Mouse (Mus musculus) limb, embryonic 11.5 days (tissue): ENCODE measurements at regions not wholly inside any gene's neighbourhood (a gene's known extent, or its start where the extent isn't known, plus 50 kb on each side); places are given as distances from the start of the nearest gene placed in this dataset.

Source experiments
- ATAC-seq: fragments of 200-750 bp; cut with Nextera tagmentation; 2 replicates; pipeline ENCODE4 v1.8.0; 2017; ENCODE audit warnings: low read depth; ENCODE audit not compliant: insufficient number of reproducible peaks, low FRiP score, low TSS enrichment
- DNase-seq: peaks from one replicate; pipeline ENCODE4 v3.0.0-alpha.2; 2015; ENCODE audit warnings: low spot score
- H3K27ac ChIP-seq: fragments of 300-500 bp; sonication (generic); replicated peaks from 2 replicates; pipeline ENCODE4 v1.5.1; 2014; ENCODE audit warnings: low read depth, mild to moderate bottlenecking, low read length
- H3K27me3 ChIP-seq: fragments of 300-500 bp; sonication (generic); 2 replicates; pipeline ENCODE4 v1.6.1; 2014; ENCODE audit warnings: mild to moderate bottlenecking, low read length, mixed read lengths; ENCODE audit not compliant: control insufficient read depth, insufficient read depth
- H3K36me3 ChIP-seq: fragments of 300-500 bp; sonication (generic); 2 replicates; pipeline ENCODE4 v1.6.1; 2014; ENCODE audit warnings: mild to moderate bottlenecking, low read length, moderate library complexity, mixed read lengths; ENCODE audit not compliant: control insufficient read depth, insufficient read depth
- H3K4me1 ChIP-seq: fragments of 300-500 bp; sonication (generic); 2 replicates; pipeline ENCODE4 v1.6.1; 2014; ENCODE audit warnings: low read length, mixed read lengths; ENCODE audit not compliant: control insufficient read depth, insufficient read depth
- H3K4me2 ChIP-seq: fragments of 300-500 bp; sonication (generic); 2 replicates; pipeline ENCODE4 v1.6.1; 2014; ENCODE audit warnings: low read depth, mild to moderate bottlenecking, moderate library complexity; ENCODE audit not compliant: severe bottlenecking
- H3K4me3 ChIP-seq: fragments of 300-500 bp; sonication (generic); 2 replicates; pipeline ENCODE4 v1.5.1; 2014; ENCODE audit warnings: low read depth, low read length
- H3K9ac ChIP-seq: fragments of 300-500 bp; sonication (generic); 2 replicates; pipeline ENCODE4 v1.6.1; 2014; ENCODE audit warnings: mild to moderate bottlenecking, low read length
- H3K9me3 ChIP-seq: fragments of 300-500 bp; sonication (generic); 2 replicates; pipeline ENCODE4 v1.6.1; 2016; ENCODE audit warnings: low read length; ENCODE audit not compliant: control insufficient read depth
- WGBS: fragments of 180-500 bp; shearing (Covaris S2); extraction: QIAGEN DNeasy Blood & Tissue Kit; methylation state at CpG from one replicate; pipeline ENCODE4 v1.1.7; 2014; 5-methylcytosine and 5-hydroxymethylcytosine counted together

- no peaks in the 10 kb centered on the region for H3K36me3 ChIP-seq
- peak; percentile 76 for DNase-seq
- no peaks in the 10 kb centered on the region for H3K4me1 ChIP-seq
- H3K9me3 ChIP-seq: no peaks in the 10 kb centered on the region
- WGBS: 46% methylated on average over 15 of the region's 15 CpGs
- H3K4me2 ChIP-seq: no peak overlapping the region
- no peak overlapping the region for H3K4me3 ChIP-seq
- H3K27me3 ChIP-seq: no peaks in the 10 kb centered on the region
- H3K27ac ChIP-seq: no peak overlapping the region
- ATAC-seq: no peak
- no peak overlapping the region for H3K9ac ChIP-seq
Measured at GRCm38 (mm10) chr2:50943180-50943579, 205.7 kb downstream of the Rnd3 start.

- Histone ChIP-seq H3K9me3 (no peaks in the 10 kb centered on the region), H3K4me2 (no peak overlapping the region), H3K4me3 (no peak overlapping the region), H3K27ac (no peak overlapping the region), H3K9ac (no peak overlapping the region), H3K4me1 (no peaks in the 10 kb centered on the region), H3K27me3 (no peaks in the 10 kb centered on the region), H3K36me3 (no peaks in the 10 kb centered on the region)
- 80% methylated on average over 11 of the region's 11 CpGs for WGBS
- ATAC-seq (no peak), DNase-seq (no peak)
Measured at GRCm38 (mm10) chr2:50942741-50943140, 206.2 kb downstream of the Rnd3 start.

GRCm38 (mm10) chr2:50932936-50933335, 216.0 kb downstream of the Rnd3 start:
- Histone ChIP-seq H3K27ac (no peak overlapping the region), H3K4me3 (no peak overlapping the region), H3K4me1 (no peaks in the 10 kb centered on the region), H3K9me3 (no peaks in the 10 kb centered on the region), H3K36me3 (no peaks in the 10 kb centered on the region), H3K4me2 (no peak overlapping the region), H3K9ac (no peak overlapping the region), H3K27me3 (no peaks in the 10 kb centered on the region)
- 37% methylated on average over 7 of the region's 7 CpGs for WGBS
- ATAC-seq: no peak
- DNase-seq: no peak

GRCm38 (mm10) chr2:50921002-50921401, 227.9 kb downstream of the Rnd3 start:
- ATAC-seq (no peak), DNase-seq (peak; percentile 50)
- H3K4me2 ChIP-seq: no peak overlapping the region
- H3K4me3 ChIP-seq: no peak overlapping the region
- H3K9ac ChIP-seq: no peak overlapping the region
- no peaks in the 10 kb centered on the region for H3K27me3 ChIP-seq
- no peaks in the 10 kb centered on the region for H3K9me3 ChIP-seq
- no peak overlapping the region for H3K27ac ChIP-seq
- no peaks in the 10 kb centered on the region for H3K36me3 ChIP-seq
- H3K4me1 ChIP-seq: no peaks in the 10 kb centered on the region

DNA sequence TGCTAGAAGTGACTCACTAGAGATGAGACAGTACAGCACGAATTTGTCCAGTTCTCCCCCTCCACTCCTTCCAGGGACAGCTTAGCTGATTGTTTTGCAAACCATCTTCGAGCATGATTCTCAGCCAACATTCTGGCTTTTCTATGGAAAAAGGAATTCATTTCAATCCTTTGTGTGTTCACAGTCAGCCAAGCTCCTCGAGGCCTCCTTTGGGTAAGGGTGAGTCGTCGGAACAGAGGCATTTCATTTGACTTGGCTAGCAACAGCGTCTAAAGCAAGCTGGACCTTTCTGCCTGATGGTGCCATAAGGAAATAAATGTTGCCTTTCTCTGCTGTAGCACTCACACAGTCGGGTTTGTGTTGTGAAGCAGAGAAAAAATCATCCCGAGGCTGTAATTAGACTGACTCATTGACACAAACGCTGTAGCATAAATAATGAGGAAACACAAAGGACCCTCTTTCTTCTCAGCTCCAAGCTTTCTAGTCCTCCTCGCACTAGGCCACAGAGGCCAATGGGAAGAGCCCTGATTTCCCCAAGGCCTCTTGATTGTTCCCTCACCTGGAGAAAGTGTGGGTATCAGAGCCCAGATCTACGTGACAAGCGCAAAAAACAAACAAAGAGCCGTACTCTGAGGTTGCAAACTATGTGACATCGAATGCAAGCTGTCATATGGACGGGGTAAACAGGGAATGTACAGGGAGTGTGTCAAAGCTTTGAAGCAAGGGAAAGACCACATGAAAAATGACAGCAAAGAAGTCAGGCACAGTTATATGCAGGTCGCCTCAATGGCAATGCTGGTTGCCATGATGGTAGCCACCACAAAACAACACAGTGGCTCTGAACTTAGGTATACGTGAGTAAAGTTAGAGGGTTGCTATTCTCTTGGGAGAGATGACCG, 232.3 kb downstream of the Rnd3 start:
- no peaks in the 10 kb centered on the region for H3K4me1 ChIP-seq
- no peak overlapping the region for H3K27ac ChIP-seq
- H3K36me3 ChIP-seq: no peaks in the 10 kb centered on the region
- 0 out of 2 replicates have a peak overlapping the region, but pooled peaks have one; percentile 27 for H3K9ac ChIP-seq
- H3K4me2 ChIP-seq: no peak overlapping the region
- DNase-seq (no peak), ATAC-seq (no peak)
- no peaks in the 10 kb centered on the region for H3K9me3 ChIP-seq
- WGBS: 75% methylated on average over 18 of the region's 18 CpGs
- no peak overlapping the region for H3K4me3 ChIP-seq
- no peaks in the 10 kb centered on the region for H3K27me3 ChIP-seq

- no peaks in the 10 kb centered on the region for H3K27me3 ChIP-seq
- ATAC-seq (no peak), DNase-seq (no peak)
- H3K4me3 ChIP-seq: no peak overlapping the region
- H3K4me1 ChIP-seq: no peaks in the 10 kb centered on the region
- H3K27ac ChIP-seq: no peak overlapping the region
- H3K4me2 ChIP-seq: no peak overlapping the region
- no peaks in the 10 kb centered on the region for H3K36me3 ChIP-seq
- no peak overlapping the region for H3K9ac ChIP-seq
- WGBS: 90% methylated on average over 2 of the region's 2 CpGs
- H3K9me3 ChIP-seq: no peaks in the 10 kb centered on the region
Measured at GRCm38 (mm10) chr2:50915149-50915548, 233.8 kb downstream of the Rnd3 start.

- ATAC-seq (no peak), DNase-seq (no peak)
- H3K27me3 ChIP-seq: no peaks in the 10 kb centered on the region
- H3K4me3 ChIP-seq: no peak overlapping the region
- no peaks in the 10 kb centered on the region for H3K9me3 ChIP-seq
- no peaks in the 10 kb centered on the region for H3K4me1 ChIP-seq
- H3K9ac ChIP-seq: no peak overlapping the region
- no peak overlapping the region for H3K27ac ChIP-seq
- H3K36me3 ChIP-seq: no peaks in the 10 kb centered on the region
- no peak overlapping the region for H3K4me2 ChIP-seq
Measured at GRCm38 (mm10) chr2:50914176-50914575, 234.7 kb downstream of the Rnd3 start.

GRCm38 (mm10) chr2:50908762-50909161, 240.1 kb downstream of the Rnd3 start:
- H3K9me3 ChIP-seq: no peaks in the 10 kb centered on the region
- whole genome bisulfite sequencing: 88% methylated on average over 3 of the region's 3 CpGs
- H3K4me2 ChIP-seq: no peak overlapping the region
- no peak overlapping the region for H3K27ac ChIP-seq
- no peak for ATAC-seq
- H3K4me3 ChIP-seq: no peak overlapping the region
- H3K9ac ChIP-seq: no peak overlapping the region
- DNase-seq: no peak
- no peaks in the 10 kb centered on the region for H3K36me3 ChIP-seq
- no peaks in the 10 kb centered on the region for H3K27me3 ChIP-seq
- no peaks in the 10 kb centered on the region for H3K4me1 ChIP-seq

- no peak for ATAC-seq
- no peaks in the 10 kb centered on the region for H3K36me3 ChIP-seq
- no peak overlapping the region for H3K27ac ChIP-seq
- no peak for DNase-seq
- H3K9me3 ChIP-seq: no peaks in the 10 kb centered on the region
- no peaks in the 10 kb centered on the region for H3K27me3 ChIP-seq
- H3K4me3 ChIP-seq: no peak overlapping the region
- 80% methylated on average over 8 of the region's 8 CpGs for WGBS
- no peak overlapping the region for H3K9ac ChIP-seq
- no peaks in the 10 kb centered on the region for H3K4me1 ChIP-seq
- H3K4me2 ChIP-seq: no peak overlapping the region
Measured at GRCm38 (mm10) chr2:50902701-50903100, 246.2 kb downstream of the Rnd3 start.
